Mouse (Mus musculus) heart, postnatal 0 days (tissue): ENCODE results near the gene Grk4. TPM values are rescaled to one million over a fixed set of nuclear protein-coding genes. Genes with fewer than 3 reads are reported as not detected.

ENCODE experiments used
- ATAC-seq: fragments of 200-750 bp; cut with Nextera tagmentation; 2 replicates; pipeline ENCODE4 v1.8.0; 2017; ENCODE audit warnings: low read depth, moderate number of reproducible peaks, moderate library complexity; ENCODE audit not compliant: insufficient read depth
- DNase-seq: peaks from one replicate; pipeline ENCODE4 v3.0.0-alpha.2; 2016; ENCODE audit warnings: low spot score
- H3K27ac ChIP-seq: fragments of 300-500 bp; sonication (generic); 2 replicates; pipeline ENCODE4 v1.5.1; 2014; ENCODE audit warnings: low read depth, mild to moderate bottlenecking
- H3K27me3 ChIP-seq: fragments of 300-500 bp; sonication (generic); 2 replicates; pipeline ENCODE4 v1.6.1; 2014; ENCODE audit warnings: low read length, mixed read lengths; ENCODE audit not compliant: control insufficient read depth, insufficient read depth
- H3K36me3 ChIP-seq: fragments of 300-500 bp; sonication (generic); replicated peaks from 2 replicates; pipeline ENCODE4 v1.6.1; 2014; ENCODE audit warnings: low read length, mixed read lengths; ENCODE audit not compliant: control insufficient read depth, insufficient read depth
- H3K4me1 ChIP-seq: fragments of 300-500 bp; sonication (generic); 2 replicates; pipeline ENCODE4 v1.6.1; 2014; ENCODE audit warnings: antibody characterized with exemption; ENCODE audit not compliant: control insufficient read depth, insufficient read depth
- H3K4me2 ChIP-seq: fragments of 300-500 bp; sonication (generic); 2 replicates; pipeline ENCODE4 v1.6.1; 2014; ENCODE audit warnings: low read depth, mild to moderate bottlenecking, low read length, moderate library complexity
- H3K4me3 ChIP-seq: fragments of 300-500 bp; sonication (generic); 2 replicates; pipeline ENCODE4 v1.5.1; 2014; ENCODE audit warnings: low read depth, low read length
- H3K9ac ChIP-seq: fragments of 300-500 bp; sonication (generic); replicated peaks from 2 replicates; pipeline ENCODE4 v1.6.1; 2014; ENCODE audit warnings: low read depth, low read length, mixed read lengths
- H3K9me3 ChIP-seq: fragments of 300-500 bp; sonication (generic); replicated peaks from 2 replicates; pipeline ENCODE4 v1.6.1; 2016; ENCODE audit warnings: low read length; ENCODE audit not compliant: control insufficient read depth
- CTCF ChIP-seq: IDR thresholded peaks from 2 replicates; pipeline ENCODE4 v1.5.1; 2016; ENCODE audit warnings: antibody characterized with exemption, control low read depth, low read depth
- EP300 ChIP-seq: IDR thresholded peaks from 2 replicates; pipeline ENCODE4 v1.6.1; 2016; ENCODE audit warnings: antibody characterized with exemption, low read depth
- WGBS: fragments of 180-500 bp; shearing (Covaris S2); extraction: QIAGEN DNeasy Blood & Tissue Kit; methylation state at CpG from one replicate; pipeline ENCODE4 v1.1.7; 2014; 5-methylcytosine and 5-hydroxymethylcytosine counted together
- microRNA counts: library from miRNA; unstranded; fragments of <30 nt; microRNA quantifications from one replicate; lab custom pipeline; 2015
- microRNA-seq: library from miRNA; unstranded; fragments of <30 nt; microRNA quantifications from one replicate; pipeline ENCODE4, GENCODE M21; 2016
- polyA plus RNA-seq: library from polyadenylated mRNA; unstranded; fragments of >200 nt; fragmentation: Nextera tagmentation; extraction: Ambion mirVana; gene quantifications from 2 replicates; pipeline ENCODE4 v1.2.1, GENCODE M21; 2015
- total RNA-seq: library from RNA; depleted of rRNA; stranded (reverse); fragments of >200 nt; gene quantifications from 2 replicates; pipeline ENCODE4 v1.2.3, GENCODE M21; 2014; ENCODE audit warnings: low replicate concordance; rRNA removed

Gene Grk4
- total and polyA plus RNA-seq, 2 experiments from 2014 or later: 1.4 TPM; not detected in 1

GRCm38 (mm10) chr5:34791141-34791540, 131.0 kb downstream of the Grk4 start:
- 82% methylated on average over 2 of the region's 2 CpGs for WGBS
- Histone ChIP-seq H3K36me3 (peaks cover 30% of the 10 kb centered on the region), H3K4me2 (no peak overlapping the region), H3K27ac (no peak overlapping the region), H3K27me3 (no peaks in the 10 kb centered on the region), H3K9ac (no peak overlapping the region), H3K4me3 (no peak overlapping the region), H3K9me3 (no peaks in the 10 kb centered on the region), H3K4me1 (no peaks in the 10 kb centered on the region)
- no peak for DNase-seq
- ATAC-seq: no peak
- no peak for TF ChIP-seq EP300
- no peak for TF ChIP-seq CTCF

DNA sequence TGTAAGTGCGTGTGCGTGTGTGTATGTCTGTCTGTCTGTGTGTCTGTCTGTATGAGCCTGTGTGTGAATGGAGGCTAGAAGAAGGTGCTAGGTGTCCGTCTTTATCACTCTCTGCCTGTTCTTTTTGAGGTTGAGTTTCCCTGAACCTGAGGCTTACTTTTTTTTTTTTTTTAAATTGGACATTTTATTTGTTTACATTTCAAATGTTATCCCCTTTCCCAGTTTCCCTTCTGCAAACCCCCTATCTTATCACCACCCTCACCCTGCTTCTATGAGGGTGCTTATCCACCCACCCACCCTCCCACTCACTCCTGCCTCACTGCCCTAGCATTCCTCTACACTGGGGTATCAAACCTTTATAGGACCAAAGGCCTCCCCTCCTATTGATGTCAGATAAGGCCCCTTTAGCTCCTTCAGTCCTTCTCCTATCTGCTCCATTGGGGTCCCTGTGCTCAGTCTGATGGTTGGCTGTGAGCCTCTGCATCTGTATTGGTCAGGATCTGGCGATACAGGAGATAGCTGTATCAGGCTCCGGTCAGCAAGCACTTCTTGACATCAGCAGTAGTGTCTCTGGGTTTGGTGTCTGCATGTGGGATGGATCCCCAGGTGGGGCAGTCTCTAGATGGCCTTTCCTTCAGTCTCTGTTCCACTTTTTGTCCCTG, 140.2 kb downstream of the Grk4 start:
- no peaks in the 10 kb centered on the region for H3K27me3 ChIP-seq
- TF ChIP-seq EP300 (no peak), CTCF (no peak)
- DNase-seq (no peak), ATAC-seq (no peak)
- no peak overlapping the region for H3K27ac ChIP-seq
- no peaks in the 10 kb centered on the region for H3K4me1 ChIP-seq
- no peak overlapping the region for H3K9ac ChIP-seq
- peaks cover 49% of the 10 kb centered on the region for H3K36me3 ChIP-seq
- H3K9me3 ChIP-seq: no peaks in the 10 kb centered on the region
- no peak overlapping the region for H3K4me3 ChIP-seq
- no peak overlapping the region for H3K4me2 ChIP-seq
- WGBS: 83% methylated on average over 5 of the region's 5 CpGs

MicroRNAs within 50 kb of the gene (microRNA counts, 519-probe panel; counts per million panel counts)
- not detected for microRNA mmu-miR-467g (lab: Ali Mortazavi, UCI)

Small RNA genes lying within 50 kb of the gene (microRNA-seq; reads per million reads assigned to microRNA genes)
- not detected for gene Mir467g

Other genes starting within 250 kb of the Grk4 start
- 11.9 and 15.3 TPM in 2 replicates for gene Tnip2, start 146.4 kb upstream of the Grk4 start, total RNA-seq
- gene Tnip2, start 146.4 kb upstream of the Grk4 start, polyA plus RNA-seq: 9.1 and 11.9 TPM in 2 replicates
- 5.3 and 8.2 TPM in 2 replicates for gene Sh3bp2, start 134.5 kb upstream of the Grk4 start, total RNA-seq
- 1.5 and 1.6 TPM in 2 replicates for gene Sh3bp2, start 134.5 kb upstream of the Grk4 start, polyA plus RNA-seq
- gene Add1, start 86.7 kb upstream of the Grk4 start, total RNA-seq: 203 and 246 TPM in 2 replicates
- 100 and 104 TPM in 2 replicates for gene Add1, start 86.7 kb upstream of the Grk4 start, polyA plus RNA-seq
- 31.0 and 45.7 TPM in 2 replicates for gene Mfsd10, start 23.2 kb upstream of the Grk4 start, total RNA-seq
- gene Mfsd10, start 23.2 kb upstream of the Grk4 start, polyA plus RNA-seq: 29.9 and 30.4 TPM in 2 replicates
- gene Nop14, start 231 bp upstream of the Grk4 start, total RNA-seq: 1.2 and 66.6 TPM in 2 replicates
- gene Nop14, start 231 bp upstream of the Grk4 start, polyA plus RNA-seq: 10.6 and 11.1 TPM in 2 replicates
- gene Htt, start 101.4 kb downstream of the Grk4 start, total RNA-seq: 16.1 and 16.9 TPM in 2 replicates
- 2.3 and 2.5 TPM in 2 replicates for gene Htt, start 101.4 kb downstream of the Grk4 start, polyA plus RNA-seq
- not detected in 2 replicates for gene Msantd1, start 247.6 kb downstream of the Grk4 start, total RNA-seq
- gene Msantd1, start 247.6 kb downstream of the Grk4 start, polyA plus RNA-seq: 0.23 and 0.26 TPM in 2 replicates